Mouse (Mus musculus) lung, adult 2 months (tissue): ENCODE results near the gene Adora2a.

Experiments used
- CTCF ChIP-seq: fragments of 200-500 bp; IDR thresholded peaks from 2 replicates; pipeline ENCODE4 v1.5.1; 2011; ENCODE audit warnings: mild to moderate bottlenecking, low read length, control low read depth; ENCODE audit not compliant: insufficient read depth
- POLR2A ChIP-seq: fragments of 200-500 bp; IDR thresholded peaks from 2 replicates; pipeline ENCODE4 v1.6.1; 2011; ENCODE audit warnings: low read depth, mild to moderate bottlenecking, control low read depth, low read length, borderline replicate concordance; ENCODE audit errors: extremely low read depth

- TF ChIP-seq POLR2A (0 out of 2 replicates have a peak, but pooled peaks have one; percentile 9), CTCF (no peak)
Observed at GRCm38 (mm10) chr10:75365231-75365633, 48.6 kb downstream of the Adora2a start.
